Mouse (Mus musculus): ENCODE measurements around the gene Usp54. TPM values are rescaled to one million over a fixed set of nuclear protein-coding genes. Genes with fewer than 3 reads are reported as not detected.
A peak's percentile ranks its signal among the peaks of the same experiment; 100 is the strongest.
"Not testable (repeated sequence)": the region's sequence is repeated elsewhere in the genome, so short reads cannot be mapped to it uniquely, and the experiment has no call there.

Usp54 gene
- total and polyA plus RNA-seq, 2 experiments from 2014 or later: 2.8 to 29.8 TPM

GRCm38 (mm10) chr14:20645547-20645946 is 4.7 kb upstream of the Usp54 start:
- no peaks in the 10 kb centered on the region for H3K36me3 ChIP-seq (replicated peaks; ENCODE audit: control insufficient read depth, insufficient read depth, low read length)
- no peaks in the 10 kb centered on the region for H3K27me3 ChIP-seq (ENCODE audit: control insufficient read depth, insufficient read depth, low read length)
- H3K4me3 ChIP-seq (ENCODE audit: low read depth, low read length): no peak overlapping the region
- no peak overlapping the region for H3K4me2 ChIP-seq (ENCODE audit: low read depth, low read length)
- no peak overlapping the region for H3K9ac ChIP-seq (replicated peaks; ENCODE audit: low read depth, low read length)
- WGBS: 41% methylated on average over 3 of the region's 3 CpGs
- peaks cover 7% of the 10 kb centered on the region; the same call in 1 of the 2 replicates for H3K4me1 ChIP-seq (ENCODE audit: control insufficient read depth, insufficient read depth)
- TF ChIP-seq EP300 (IDR thresholded peaks at IDR 0.05; ENCODE audit: low read depth): no peak
- TF ChIP-seq CTCF (IDR thresholded peaks at IDR 0.05; ENCODE audit: low read depth): peak; percentile 37
- no peak overlapping the region for H3K27ac ChIP-seq (ENCODE audit: low read depth)
- no peaks in the 10 kb centered on the region for H3K9me3 ChIP-seq (replicated peaks; ENCODE audit: control insufficient read depth, low read length)
- ATAC-seq (ENCODE audit: insufficient read depth, low read depth) (no peak), DNase-seq (ENCODE audit: low spot score) (no peak)

GRCm38 (mm10) chr14:20641438-20641875 is 594 bp upstream of the Usp54 start:
- ATAC-seq (ENCODE audit: insufficient read depth, low read depth) (peak; percentile 15; the same call in 1 of the 2 replicates), DNase-seq (ENCODE audit: low spot score) (no peak)
- peak overlapping the region; percentile 88 for H3K4me2 ChIP-seq (ENCODE audit: low read depth, low read length)
- no peak for TF ChIP-seq EP300 (IDR thresholded peaks at IDR 0.05; ENCODE audit: low read depth)
- TF ChIP-seq CTCF (IDR thresholded peaks at IDR 0.05; ENCODE audit: low read depth): no peak
- H3K4me1 ChIP-seq (ENCODE audit: control insufficient read depth, insufficient read depth): peaks cover 14% of the 10 kb centered on the region
- peak overlapping the region; percentile 96 for H3K27ac ChIP-seq (ENCODE audit: low read depth)
- 17% methylated on average over 10 of the region's 10 CpGs for WGBS
- H3K4me3 ChIP-seq (ENCODE audit: low read depth, low read length): peak overlapping the region; percentile 74
- H3K27me3 ChIP-seq (ENCODE audit: control insufficient read depth, insufficient read depth, low read length): no peaks in the 10 kb centered on the region
- H3K9ac ChIP-seq (replicated peaks; ENCODE audit: low read depth, low read length): peak overlapping the region; percentile 85
- H3K36me3 ChIP-seq (replicated peaks; ENCODE audit: control insufficient read depth, insufficient read depth, low read length): no peaks in the 10 kb centered on the region
- H3K9me3 ChIP-seq (replicated peaks; ENCODE audit: control insufficient read depth, low read length): no peaks in the 10 kb centered on the region

- no peaks in the 10 kb centered on the region for H3K36me3 ChIP-seq (replicated peaks; ENCODE audit: control insufficient read depth, insufficient read depth, low read length)
- H3K4me1 ChIP-seq (ENCODE audit: control insufficient read depth, insufficient read depth): peaks cover 14% of the 10 kb centered on the region
- ATAC-seq (ENCODE audit: insufficient read depth, low read depth) (peak; percentile 18), DNase-seq (ENCODE audit: low spot score) (no peak)
- no peaks in the 10 kb centered on the region for H3K27me3 ChIP-seq (ENCODE audit: control insufficient read depth, insufficient read depth, low read length)
- H3K9ac ChIP-seq (replicated peaks; ENCODE audit: low read depth, low read length): peak overlapping the region; percentile 85
- H3K4me3 ChIP-seq (ENCODE audit: low read depth, low read length): peak overlapping the region; percentile 74
- TF ChIP-seq EP300 (IDR thresholded peaks at IDR 0.05; ENCODE audit: low read depth) (no peak), CTCF (IDR thresholded peaks at IDR 0.05; ENCODE audit: low read depth) (no peak)
- WGBS: 4% methylated on average over 16 of the region's 16 CpGs
- no peaks in the 10 kb centered on the region for H3K9me3 ChIP-seq (replicated peaks; ENCODE audit: control insufficient read depth, low read length)
- H3K4me2 ChIP-seq (ENCODE audit: low read depth, low read length): peak overlapping the region; percentile 88
- peak overlapping the region; percentile 96 for H3K27ac ChIP-seq (ENCODE audit: low read depth)
Observed at GRCm38 (mm10) chr14:20639918-20640619, 794 bp downstream of the Usp54 start.

GRCm38 (mm10) chr14:20638702-20639101 is 2.2 kb downstream of the Usp54 start:
- H3K4me1 ChIP-seq (ENCODE audit: control insufficient read depth, insufficient read depth): peaks cover 14% of the 10 kb centered on the region
- H3K4me3 ChIP-seq (ENCODE audit: low read depth, low read length): no peak overlapping the region
- no peaks in the 10 kb centered on the region for H3K27me3 ChIP-seq (ENCODE audit: control insufficient read depth, insufficient read depth, low read length)
- no peak overlapping the region for H3K27ac ChIP-seq (ENCODE audit: low read depth)
- H3K9ac ChIP-seq (replicated peaks; ENCODE audit: low read depth, low read length): no peak overlapping the region
- TF ChIP-seq CTCF (IDR thresholded peaks at IDR 0.05; ENCODE audit: low read depth): no peak
- TF ChIP-seq EP300 (IDR thresholded peaks at IDR 0.05; ENCODE audit: low read depth): no peak
- H3K36me3 ChIP-seq (replicated peaks; ENCODE audit: control insufficient read depth, insufficient read depth, low read length): no peaks in the 10 kb centered on the region
- H3K4me2 ChIP-seq (ENCODE audit: low read depth, low read length): no peak overlapping the region
- ATAC-seq (ENCODE audit: insufficient read depth, low read depth) (no peak), DNase-seq (ENCODE audit: low spot score) (no peak)
- WGBS: 91% methylated on average over 6 of the region's 6 CpGs
- no peaks in the 10 kb centered on the region for H3K9me3 ChIP-seq (replicated peaks; ENCODE audit: control insufficient read depth, low read length)

- Histone ChIP-seq H3K27ac (ENCODE audit: low read depth) (no peak overlapping the region), H3K9me3 (replicated peaks; ENCODE audit: control insufficient read depth, low read length) (no peaks in the 10 kb centered on the region), H3K4me1 (ENCODE audit: control insufficient read depth, insufficient read depth) (peaks cover 14% of the 10 kb centered on the region), H3K9ac (replicated peaks; ENCODE audit: low read depth, low read length) (no peak overlapping the region), H3K4me3 (ENCODE audit: low read depth, low read length) (no peak overlapping the region), H3K27me3 (ENCODE audit: control insufficient read depth, insufficient read depth, low read length) (no peaks in the 10 kb centered on the region), H3K36me3 (replicated peaks; ENCODE audit: control insufficient read depth, insufficient read depth, low read length) (no peaks in the 10 kb centered on the region), H3K4me2 (ENCODE audit: low read depth, low read length) (no peak overlapping the region)
- ATAC-seq (ENCODE audit: insufficient read depth, low read depth) (no peak), DNase-seq (ENCODE audit: low spot score) (no peak)
- no peak for TF ChIP-seq CTCF (IDR thresholded peaks at IDR 0.05; ENCODE audit: low read depth)
- no peak for TF ChIP-seq EP300 (IDR thresholded peaks at IDR 0.05; ENCODE audit: low read depth)
- 62% methylated on average over 2 of the region's 2 CpGs for WGBS
Observed at GRCm38 (mm10) chr14:20637818-20638574, 2.9 kb downstream of the Usp54 start.

- H3K36me3 ChIP-seq (replicated peaks; ENCODE audit: control insufficient read depth, insufficient read depth, low read length); H3K4me3 ChIP-seq (ENCODE audit: low read depth, low read length); H3K9ac ChIP-seq (replicated peaks; ENCODE audit: low read depth, low read length); H3K4me2 ChIP-seq (ENCODE audit: low read depth, low read length); ATAC-seq (ENCODE audit: insufficient read depth, low read depth); H3K27me3 ChIP-seq (ENCODE audit: control insufficient read depth, insufficient read depth, low read length); DNase-seq (ENCODE audit: low spot score); H3K27ac ChIP-seq (ENCODE audit: low read depth); H3K9me3 ChIP-seq (replicated peaks; ENCODE audit: control insufficient read depth, low read length): not testable (repeated sequence)
- WGBS: 97% methylated on average over 3 of the region's 3 CpGs
- H3K4me1 ChIP-seq (ENCODE audit: control insufficient read depth, insufficient read depth): peaks cover 11% of the 10 kb centered on the region
Observed at GRCm38 (mm10) chr14:20636968-20637367, 3.9 kb downstream of the Usp54 start.
